11 mouse cellular contexts compared by ENCODE assay signal in the genomic region with DNA sequence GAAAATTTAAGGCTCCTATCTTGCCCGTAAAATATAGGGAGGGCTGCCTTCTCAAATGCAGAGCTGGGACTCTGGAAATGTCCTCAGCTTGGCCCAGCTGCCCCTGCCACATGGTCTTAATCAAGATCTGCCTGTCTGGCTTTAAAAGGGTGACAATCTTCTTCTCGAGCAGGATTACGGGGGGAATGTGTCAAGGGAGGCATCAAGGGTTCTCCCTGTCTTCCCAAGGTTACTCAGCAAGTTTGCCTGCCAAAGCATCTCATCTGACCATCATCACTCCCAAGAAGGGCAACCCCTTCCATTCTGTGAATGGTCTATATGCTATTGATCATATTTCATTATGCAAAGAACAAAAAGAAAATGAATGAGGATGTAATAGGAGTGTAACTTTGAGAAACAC.
DNase-seq lines count a peak whose midpoint lies in the region; ATAC-seq lines count a peak whose summit lies in the region.
"Had no signal": no experiment of that assay in that cellular context is flagged by ENCODE, and none has a peak within 500 bp of the region (broad histone marks: within the 10 kb centered on the region; RNA-seq: fewer than 3 reads in every experiment).

No protein-coding gene starts in this region.

- DNase-seq in heart, adult 18-20 months: no peak
- peak; percentile 21 for DNase-seq in embryonic facial prominence, embryonic 10.5 days (ENCODE audit: low spot score)
- peak; percentile 12 for DNase-seq in mesoderm, embryonic 11.5 days (ENCODE audit: low read depth, low spot score)
- DNase-seq in layer of hippocampus, adult 9-10 months (ENCODE audit: low spot score): no peak
- DNase-seq in lung, postnatal 4 days: no peak
- DNase-seq: gastrocnemius, adult 2 months had no signal

- peaks cover 22% of the 10 kb centered on the region for H3K4me1 ChIP-seq in heart, embryonic 11.5 days (ENCODE audit: control insufficient read depth, insufficient read depth, low read length)
- peaks cover 10% of the 10 kb centered on the region for H3K4me1 ChIP-seq in midbrain, embryonic 16.5 days (ENCODE audit: control insufficient read depth, insufficient read depth, low read length)
- peaks cover 20% of the 10 kb centered on the region for H3K4me1 ChIP-seq in midbrain, embryonic 15.5 days
- peaks cover 30% of the 10 kb centered on the region for H3K4me1 ChIP-seq in embryonic facial prominence, embryonic 10.5 days

- H3K4me3 ChIP-seq in heart, embryonic 11.5 days (ENCODE audit: low read depth, low read length): no peak overlapping the region
- no peak overlapping the region for H3K4me3 ChIP-seq in midbrain, embryonic 16.5 days (ENCODE audit: low read depth, low read length)
- no peak overlapping the region for H3K4me3 ChIP-seq in midbrain, embryonic 15.5 days
- H3K4me3 ChIP-seq in embryonic facial prominence, embryonic 10.5 days: no peak overlapping the region
- H3K4me3 ChIP-seq: intestine, embryonic 15.5 days; left cerebral cortex, adult 2 months had no signal

- no peak overlapping the region for H3K9ac ChIP-seq in heart, embryonic 11.5 days (ENCODE audit: low read depth, low read length)
- H3K9ac ChIP-seq in midbrain, embryonic 16.5 days (ENCODE audit: low read depth, low read length): no peak overlapping the region
- no peak overlapping the region for H3K9ac ChIP-seq in midbrain, embryonic 15.5 days
- H3K9ac ChIP-seq: intestine, embryonic 15.5 days had no signal

- ATAC-seq in heart, embryonic 11.5 days (replicated peaks; ENCODE audit: insufficient number of reproducible peaks, low FRiP score, low TSS enrichment): no peak
- ATAC-seq in midbrain, embryonic 16.5 days: no peak
- no peak for ATAC-seq in midbrain, embryonic 15.5 days (replicated peaks)
- ATAC-seq: intestine, embryonic 15.5 days had no signal

- no peaks in the 10 kb centered on the region; the same call in 1 of the 2 replicates for H3K27me3 ChIP-seq in heart, embryonic 11.5 days (ENCODE audit: control insufficient read depth, insufficient read depth, low read length)
- H3K27me3 ChIP-seq in midbrain, embryonic 16.5 days (ENCODE audit: control insufficient read depth, insufficient read depth, low read depth, low read length): no peaks in the 10 kb centered on the region
- H3K27me3 ChIP-seq in midbrain, embryonic 15.5 days (replicated peaks): no peaks in the 10 kb centered on the region
- no peaks in the 10 kb centered on the region for H3K27me3 ChIP-seq in embryonic facial prominence, embryonic 10.5 days (replicated peaks; ENCODE audit: low read depth, poor library complexity, severe bottlenecking)
- H3K27me3 ChIP-seq: intestine, embryonic 15.5 days had no signal

- H3K36me3 ChIP-seq in heart, embryonic 11.5 days (ENCODE audit: control insufficient read depth, insufficient read depth, low read length): no peaks in the 10 kb centered on the region
- no peaks in the 10 kb centered on the region for H3K36me3 ChIP-seq in midbrain, embryonic 16.5 days (ENCODE audit: control insufficient read depth, insufficient read depth, low read length)
- no peaks in the 10 kb centered on the region for H3K36me3 ChIP-seq in midbrain, embryonic 15.5 days (replicated peaks)
- H3K36me3 ChIP-seq in embryonic facial prominence, embryonic 10.5 days (replicated peaks): no peaks in the 10 kb centered on the region
- H3K36me3 ChIP-seq: intestine, embryonic 15.5 days had no signal

- no peaks in the 10 kb centered on the region for H3K9me3 ChIP-seq in heart, embryonic 11.5 days (replicated peaks; ENCODE audit: control insufficient read depth, low read length)
- H3K9me3 ChIP-seq in midbrain, embryonic 16.5 days (replicated peaks; ENCODE audit: control insufficient read depth, low read length, poor library complexity, severe bottlenecking): no peaks in the 10 kb centered on the region; the same call in 1 of the 2 replicates
- H3K9me3 ChIP-seq in midbrain, embryonic 15.5 days: no peaks in the 10 kb centered on the region
- H3K9me3 ChIP-seq in embryonic facial prominence, embryonic 10.5 days: no peaks in the 10 kb centered on the region
- H3K9me3 ChIP-seq: intestine, embryonic 15.5 days had no signal

- WGBS in heart, embryonic 11.5 days (ENCODE audit: insufficient replicate concordance): 34% methylated on average over 3 of the region's 3 CpGs
- WGBS in midbrain, embryonic 16.5 days: 54% methylated on average over 3 of the region's 3 CpGs
- 57% methylated on average over 3 of the region's 3 CpGs for WGBS in midbrain, embryonic 15.5 days
- 30% methylated on average over 3 of the region's 3 CpGs for WGBS in embryonic facial prominence, embryonic 10.5 days

- peak overlapping the region; percentile 64 for H3K4me2 ChIP-seq in heart, embryonic 11.5 days
- H3K4me2 ChIP-seq in midbrain, embryonic 16.5 days (ENCODE audit: low read length): no peak overlapping the region
- no peak overlapping the region for H3K4me2 ChIP-seq in midbrain, embryonic 15.5 days

- no peak overlapping the region for H3K27ac ChIP-seq in heart, embryonic 11.5 days (ENCODE audit: low read depth, low read length)
- 0 out of 2 replicates have a peak overlapping the region, but pooled peaks have one; percentile 38 for H3K27ac ChIP-seq in midbrain, embryonic 16.5 days (ENCODE audit: low read length)
- no peak overlapping the region for H3K27ac ChIP-seq in midbrain, embryonic 15.5 days
- 0 out of 2 replicates have a peak overlapping the region, but pooled peaks have one; percentile 81 for H3K27ac ChIP-seq in embryonic facial prominence, embryonic 10.5 days (replicated peaks)
- H3K27ac ChIP-seq: left cerebral cortex, adult 2 months had no signal

Comparison
In these comparisons a context has a peak if more than half of its experiments do, and no peak if none do; other contexts are left out.
1. H3K27ac ChIP-seq: peak in midbrain, embryonic 16.5 days (single experiment) and embryonic facial prominence, embryonic 10.5 days (single experiment); none in heart, embryonic 11.5 days (single experiment) and midbrain, embryonic 15.5 days (single experiment).
2. DNase-seq: peak in embryonic facial prominence, embryonic 10.5 days (single experiment) and mesoderm, embryonic 11.5 days (single experiment); none in heart, adult 18-20 months (0 of 2), layer of hippocampus, adult 9-10 months (single experiment) and lung, postnatal 4 days (0 of 2).